Mouse (Mus musculus) ovary, adult 18-20 months (tissue): Measurements from ENCODE around the gene Edc3.
A peak's percentile ranks its signal among the peaks of the same experiment; 100 is the strongest.
"Not testable (repeated sequence)": the region's sequence is repeated elsewhere in the genome, so short reads cannot be mapped to it uniquely, and the experiment has no call there.

Source experiments
- DNase-seq: peaks from one replicate; pipeline ENCODE4 v3.0.0; 2022; ENCODE audit warnings: low spot score, mixed read lengths

Gene Edc3

DNA sequence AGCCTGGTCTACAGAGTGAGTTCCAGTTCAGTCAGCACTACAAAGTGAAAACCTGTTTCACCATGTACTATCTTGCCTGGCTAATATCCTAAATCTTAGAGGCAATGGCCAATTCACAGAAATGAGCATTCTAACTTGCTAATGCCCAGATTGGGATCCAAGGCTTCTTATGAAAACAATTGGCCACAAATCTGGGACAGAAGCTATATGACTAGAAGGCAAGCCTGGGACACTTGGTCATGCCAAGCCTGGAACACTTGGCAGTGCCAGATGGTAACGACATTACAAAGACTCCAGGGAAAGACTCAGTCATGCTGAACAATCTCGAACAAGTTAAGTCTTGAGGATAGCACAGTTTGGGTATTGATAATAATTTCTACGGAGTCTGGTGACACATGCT, 1.8 kb upstream of the Edc3 start:
- no peak for DNase-seq

DNA sequence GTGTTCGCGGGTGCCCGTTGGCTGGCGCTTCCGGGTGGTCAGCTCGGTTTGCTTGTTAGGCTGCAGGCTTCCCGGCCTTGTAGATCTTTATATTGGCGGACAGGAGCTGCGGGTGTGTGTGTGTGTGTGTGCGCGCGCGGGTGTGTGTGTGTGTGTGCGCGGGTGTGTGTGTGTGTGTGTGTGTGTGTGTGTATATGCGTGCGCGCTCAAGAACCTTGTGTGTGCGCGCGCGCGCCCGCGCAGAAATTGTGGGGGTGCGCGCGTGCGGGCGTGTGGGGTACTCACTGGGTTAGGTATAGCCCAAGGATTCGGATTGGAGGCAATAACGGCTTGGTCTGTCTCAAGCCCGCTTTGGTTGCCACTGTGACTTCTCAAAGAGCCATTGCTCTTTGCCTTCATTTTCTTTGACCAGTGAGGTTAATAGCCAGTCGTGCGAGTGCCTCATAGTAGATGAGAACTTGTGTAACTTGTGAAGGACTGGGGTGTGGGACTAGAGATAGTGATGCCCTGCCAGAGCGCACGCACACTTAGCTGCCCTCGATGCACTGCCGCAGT, 457 bp downstream of the Edc3 start:
- no peak for DNase-seq

DNA sequence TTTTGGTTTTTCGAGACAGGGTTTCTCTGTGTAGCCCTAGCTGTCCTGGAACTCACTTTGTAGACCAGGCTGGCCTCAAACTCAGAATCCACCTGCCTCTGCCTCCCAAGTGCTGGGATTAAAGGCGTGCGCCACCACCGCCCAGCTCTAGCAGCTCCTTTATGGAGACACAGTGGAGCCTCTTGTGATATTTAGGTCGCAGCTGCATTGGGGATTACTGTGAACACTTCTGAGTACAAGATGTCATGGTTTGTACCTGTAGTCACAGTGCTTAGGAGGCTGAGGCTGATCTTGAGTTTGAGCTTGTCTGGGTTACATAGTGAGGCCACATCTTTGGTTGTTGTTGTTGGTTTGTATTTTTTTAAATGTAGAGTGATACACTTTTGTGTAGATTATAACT, 1.9 kb downstream of the Edc3 start:
- not testable (repeated sequence) for DNase-seq

DNA sequence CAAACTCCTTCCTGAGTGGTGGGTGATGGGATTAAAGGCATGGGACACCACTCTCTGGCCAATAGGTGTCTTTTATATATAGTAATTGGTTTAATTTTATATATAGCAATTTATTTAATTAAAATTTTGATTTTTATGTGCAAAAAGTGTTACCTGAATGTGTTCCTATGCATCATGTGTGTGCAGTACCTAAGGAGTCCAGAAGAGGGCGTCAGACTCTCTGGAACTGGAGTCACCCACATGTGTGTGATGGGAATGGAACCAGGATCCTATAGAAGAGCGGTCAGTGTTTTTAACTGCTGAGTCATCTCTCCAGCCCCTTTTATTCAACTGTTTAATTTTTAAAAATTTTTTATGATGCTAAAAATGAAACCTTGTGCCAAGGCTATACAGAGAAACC, 3.9 kb downstream of the Edc3 start:
- DNase-seq, result no peak

DNA sequence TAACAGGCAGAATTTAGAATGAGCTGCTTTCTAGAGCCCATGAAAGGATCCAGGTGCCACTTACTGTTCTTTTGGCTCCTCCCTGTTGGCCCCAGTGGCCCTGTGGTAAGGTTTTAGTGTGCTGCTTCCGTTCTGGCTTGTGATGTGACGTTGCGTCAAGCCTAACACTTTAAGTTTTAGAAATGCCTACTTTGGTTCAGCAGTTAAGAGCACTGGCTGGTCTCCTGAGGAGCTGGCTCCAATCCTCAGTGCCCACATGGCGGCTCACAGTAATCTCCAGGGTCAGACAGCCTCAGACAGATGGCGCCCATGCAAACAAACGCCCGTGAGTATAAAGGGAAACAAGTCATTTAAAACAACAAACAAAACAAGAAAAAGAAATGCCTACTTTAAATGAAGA, 10.1 kb downstream of the Edc3 start:
- no peak for DNase-seq

DNA sequence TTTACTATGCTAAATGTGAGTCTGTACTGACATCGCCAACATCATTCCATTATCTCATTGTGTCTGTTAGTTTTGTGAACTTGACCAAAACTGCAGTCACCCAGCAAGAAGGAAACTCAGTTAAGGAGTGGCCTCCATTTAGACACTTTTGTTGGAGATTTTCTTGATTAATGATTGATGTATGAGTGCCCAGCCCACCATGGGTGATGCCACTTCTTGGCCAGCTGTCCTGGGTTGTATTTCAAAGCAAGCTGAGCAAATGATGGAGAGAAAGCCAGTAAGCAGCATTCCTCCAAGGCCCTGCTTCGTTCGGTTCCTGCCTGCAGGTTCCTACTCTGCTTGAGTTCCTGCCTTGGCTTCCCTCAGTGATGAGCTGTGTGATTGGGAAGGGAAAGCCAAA, 12.4 kb downstream of the Edc3 start:
- no peak for DNase-seq

DNA sequence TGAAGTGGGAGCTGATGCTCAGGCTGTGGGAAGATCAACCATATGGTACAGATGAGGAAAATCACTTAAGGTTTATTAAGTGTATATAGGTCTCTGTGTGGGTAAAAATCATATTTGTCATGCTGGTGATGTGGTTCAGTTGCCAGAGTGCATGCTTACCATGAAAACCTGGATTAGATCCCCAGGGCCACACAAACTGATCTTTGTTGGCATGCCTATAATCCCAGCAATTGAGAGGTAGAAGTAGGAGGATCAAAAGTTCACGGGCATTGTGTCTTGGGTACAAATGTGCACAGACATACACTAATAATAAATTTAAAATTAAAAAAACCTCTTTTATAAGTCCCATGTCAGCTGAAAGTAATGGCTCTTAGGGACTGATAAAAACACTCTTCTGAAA, 14.0 kb downstream of the Edc3 start:
- DNase-seq, result no peak

DNA sequence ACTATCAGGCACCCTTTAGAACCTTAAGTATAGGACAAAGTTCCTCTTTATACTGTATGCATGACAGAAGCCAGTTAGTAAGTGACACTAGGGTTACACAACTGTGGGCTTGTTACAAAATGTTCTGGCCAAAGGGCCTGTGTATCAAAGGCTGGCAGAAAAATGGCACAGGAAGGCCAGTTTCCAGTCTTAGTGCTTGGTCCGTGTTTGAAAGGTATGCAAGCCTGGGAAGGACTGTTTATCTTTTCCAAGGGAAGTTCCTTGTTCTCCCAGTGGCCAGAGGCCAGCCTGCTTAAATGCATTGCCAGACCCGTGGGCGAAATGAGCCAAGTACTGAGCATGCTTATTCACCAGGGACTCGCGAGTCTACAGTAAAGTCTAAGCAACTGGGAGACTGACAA, 15.0 kb downstream of the Edc3 start:
- DNase-seq, result peak; percentile 43

DNA sequence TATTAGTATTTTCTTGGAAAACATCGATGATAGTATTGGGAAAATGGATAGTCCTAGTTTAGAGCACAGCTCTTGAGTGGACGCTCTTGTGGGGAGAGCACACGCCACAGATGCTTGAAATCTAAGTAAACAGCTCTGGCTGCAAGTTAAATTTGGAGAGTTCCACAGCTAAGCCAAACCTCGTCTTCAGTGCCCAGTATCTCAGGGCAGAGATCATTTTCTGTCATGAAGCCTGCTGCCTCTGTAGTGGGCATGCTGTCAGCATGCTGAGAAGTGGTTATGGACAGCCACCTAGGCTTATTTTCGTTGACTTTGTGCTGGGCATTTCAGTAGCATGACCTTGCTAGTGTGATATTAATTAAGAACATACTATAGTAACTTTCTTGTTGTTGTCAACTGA, 15.5 kb downstream of the Edc3 start:
- DNase-seq, result no peak

DNA sequence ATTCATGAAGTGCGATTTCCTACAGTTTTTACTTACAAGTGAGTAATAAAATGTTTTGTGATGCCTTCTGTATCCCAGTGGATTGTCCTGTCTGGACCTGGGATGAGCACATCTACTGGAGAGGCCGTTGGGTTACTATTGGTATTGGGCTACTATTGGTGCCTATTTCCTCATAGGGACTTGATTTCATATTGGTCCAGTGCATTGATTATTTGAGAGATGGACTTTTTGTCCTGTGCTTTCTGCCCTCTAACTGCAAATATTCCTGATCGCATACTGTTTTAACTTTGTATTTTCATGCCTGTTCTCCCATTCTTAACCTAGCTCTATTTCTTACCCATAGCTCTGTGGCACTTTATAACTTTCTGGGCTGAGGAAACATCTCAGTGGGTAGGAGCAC, 16.4 kb downstream of the Edc3 start:
- no peak for DNase-seq

DNA sequence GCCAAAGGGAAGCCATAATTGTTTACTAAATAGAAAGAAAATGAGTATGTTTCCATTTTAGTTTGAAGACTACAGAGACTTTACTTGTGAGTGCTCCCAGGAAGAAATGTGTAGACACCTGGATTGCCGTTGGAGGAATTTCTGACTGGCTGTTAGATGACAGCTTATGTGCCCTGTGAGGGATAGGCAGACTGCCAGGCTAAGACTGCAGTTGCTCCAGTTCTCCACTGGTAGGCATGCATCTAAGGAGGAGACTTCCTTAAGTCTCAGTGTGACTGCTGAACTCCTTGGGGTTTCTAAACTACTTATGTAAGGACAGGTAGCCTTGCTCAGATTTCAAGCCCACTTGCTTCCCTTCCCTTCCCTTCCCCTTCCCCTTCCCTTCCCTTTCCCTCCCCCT, 20.0 kb downstream of the Edc3 start:
- no peak for DNase-seq

DNA sequence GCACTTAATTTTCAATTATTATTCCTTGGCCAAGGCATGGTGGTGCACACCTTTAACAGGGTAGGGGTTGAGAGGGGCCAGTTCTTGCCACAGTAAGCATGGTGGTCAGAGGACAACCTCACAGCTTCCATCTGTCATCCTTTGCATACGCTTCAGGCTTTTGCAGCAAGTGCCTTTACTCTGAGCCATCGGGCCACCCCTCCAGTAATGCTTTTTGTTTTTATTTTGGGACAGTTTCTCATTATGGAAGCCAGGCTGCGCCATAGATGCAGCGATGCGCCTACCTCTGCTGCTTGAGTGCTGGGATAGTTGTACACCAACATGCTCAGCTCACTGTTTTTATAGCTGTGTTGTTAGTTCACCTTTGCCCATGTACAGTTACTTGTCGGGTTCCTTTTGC, 25.3 kb downstream of the Edc3 start:
- no peak for DNase-seq

DNA sequence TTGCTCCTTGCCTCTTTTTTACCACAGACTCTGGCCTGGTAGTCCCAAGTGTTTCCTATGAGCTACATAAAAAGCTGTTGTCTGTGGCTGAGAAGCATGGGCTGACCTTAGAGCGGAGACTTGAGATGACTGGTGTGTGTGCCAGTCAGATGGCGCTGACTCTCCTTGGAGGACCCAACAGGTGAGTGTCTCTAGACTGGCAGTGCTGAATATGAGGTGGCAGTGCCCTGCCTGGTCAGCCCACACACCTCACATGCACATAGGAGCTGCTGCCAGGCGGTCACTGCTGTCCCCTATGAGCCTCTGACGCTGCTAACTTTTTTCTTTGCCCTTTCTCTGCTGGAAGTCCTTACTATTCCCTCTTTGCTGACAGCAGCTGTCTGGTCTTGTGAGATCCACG, 31.5 kb downstream of the Edc3 start:
- DNase-seq, result no peak

DNA sequence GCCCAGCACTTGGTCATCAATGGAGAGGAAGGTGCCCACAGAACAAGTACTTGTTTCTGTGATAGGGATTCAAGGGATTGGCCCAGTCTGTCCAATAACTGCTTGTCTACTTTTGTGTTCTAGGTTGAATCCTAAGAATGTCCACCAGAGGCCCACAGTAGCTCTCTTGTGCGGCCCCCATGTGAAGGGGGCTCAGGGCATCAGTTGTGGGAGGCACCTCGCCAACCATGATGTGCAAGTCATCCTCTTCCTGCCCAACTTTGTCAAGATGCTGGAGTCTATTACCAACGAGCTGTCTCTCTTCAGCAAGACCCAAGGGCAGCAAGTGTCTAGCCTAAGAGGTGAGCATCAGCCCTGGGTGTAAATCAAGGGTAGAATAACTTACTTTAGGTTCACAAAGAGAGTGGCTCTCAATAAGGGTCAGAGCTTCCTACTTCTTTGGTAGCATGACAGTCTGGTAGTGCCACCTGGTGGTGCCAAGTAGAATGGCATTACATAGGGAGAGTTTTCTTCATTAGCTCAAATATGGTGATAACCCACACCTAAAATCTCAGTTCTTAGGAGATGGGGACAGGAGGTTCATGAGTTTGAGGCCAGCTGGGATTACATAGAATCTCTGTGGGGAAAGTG, 36.2 kb downstream of the Edc3 start:
- no peak for DNase-seq

DNA sequence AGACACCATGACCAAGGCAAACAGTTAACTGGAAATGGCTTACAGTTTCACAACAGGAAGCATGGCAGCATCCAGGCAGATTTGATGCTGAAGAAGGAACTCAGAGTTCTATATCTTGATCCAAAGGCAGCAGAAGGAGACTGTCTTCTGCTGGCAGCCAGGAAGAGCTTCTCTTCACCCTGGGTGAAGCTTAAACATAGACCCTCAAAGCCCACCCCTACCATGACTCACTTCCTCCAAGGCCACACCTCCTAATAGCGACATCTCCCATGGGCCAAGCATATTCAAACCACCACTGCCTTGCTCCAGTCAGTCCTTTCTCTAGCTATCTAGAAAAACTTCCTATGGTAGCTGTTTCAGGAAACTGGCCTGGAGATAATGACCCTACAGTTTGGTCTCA, 38.7 kb downstream of the Edc3 start:
- DNase-seq, result no peak

DNA sequence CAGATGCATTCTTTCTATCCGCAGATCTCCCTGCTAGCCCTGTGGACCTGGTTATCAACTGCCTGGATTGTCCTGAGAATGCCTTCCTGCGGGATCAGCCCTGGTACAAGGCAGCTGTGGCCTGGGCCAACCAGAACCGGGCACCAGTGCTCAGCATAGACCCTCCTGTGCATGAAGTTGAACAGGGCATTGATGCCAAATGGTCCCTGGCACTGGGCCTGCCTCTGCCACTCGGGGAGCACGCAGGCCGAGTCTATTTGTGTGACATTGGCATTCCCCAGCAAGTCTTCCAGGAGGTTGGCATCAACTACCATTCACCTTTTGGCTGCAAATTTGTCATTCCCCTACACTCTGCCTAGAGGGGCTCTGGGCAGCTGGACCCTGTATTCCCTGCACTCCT, 39.8 kb downstream of the Edc3 start:
- no peak for DNase-seq

DNA sequence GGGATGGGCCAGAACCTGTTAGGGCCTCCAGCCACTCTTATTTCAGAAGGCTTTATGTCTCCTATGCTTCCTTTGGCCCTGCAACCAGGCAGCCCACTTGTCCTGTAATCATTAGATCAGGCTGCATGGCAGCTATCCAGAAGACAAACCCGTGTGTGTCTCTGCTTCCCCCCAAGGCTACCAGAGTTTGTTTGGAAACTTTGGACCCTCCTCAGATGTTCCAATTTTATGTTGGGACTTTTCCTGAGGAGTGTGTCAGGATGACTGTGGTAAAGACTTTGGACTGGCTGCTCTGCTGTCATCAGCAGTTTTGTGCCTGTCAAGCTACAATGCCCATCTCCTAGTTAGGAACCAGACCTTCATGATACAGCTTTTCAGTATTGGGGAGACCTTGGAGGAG, 40.5 kb downstream of the Edc3 start:
- no peak for DNase-seq

DNA sequence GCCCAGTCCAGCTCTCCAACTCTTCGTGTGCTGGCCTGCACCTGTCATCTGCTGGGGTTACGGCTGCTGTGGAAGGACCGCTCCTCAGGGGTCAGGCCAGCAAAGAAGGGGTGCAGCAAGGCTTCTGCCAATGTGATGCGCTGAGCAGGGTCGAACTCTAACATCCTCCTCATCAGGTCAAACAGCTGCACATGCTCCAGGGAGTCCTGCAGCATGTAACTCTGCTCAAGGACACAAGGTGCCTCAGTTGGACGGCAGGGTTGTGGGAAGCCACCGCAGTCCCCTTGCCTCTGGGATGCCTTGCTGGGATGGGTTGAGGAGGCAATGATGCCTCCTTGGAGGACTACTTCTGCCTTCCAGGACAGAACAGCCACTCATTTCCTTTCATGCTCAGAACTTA, 42.6 kb downstream of the Edc3 start:
- no peak for DNase-seq

DNA sequence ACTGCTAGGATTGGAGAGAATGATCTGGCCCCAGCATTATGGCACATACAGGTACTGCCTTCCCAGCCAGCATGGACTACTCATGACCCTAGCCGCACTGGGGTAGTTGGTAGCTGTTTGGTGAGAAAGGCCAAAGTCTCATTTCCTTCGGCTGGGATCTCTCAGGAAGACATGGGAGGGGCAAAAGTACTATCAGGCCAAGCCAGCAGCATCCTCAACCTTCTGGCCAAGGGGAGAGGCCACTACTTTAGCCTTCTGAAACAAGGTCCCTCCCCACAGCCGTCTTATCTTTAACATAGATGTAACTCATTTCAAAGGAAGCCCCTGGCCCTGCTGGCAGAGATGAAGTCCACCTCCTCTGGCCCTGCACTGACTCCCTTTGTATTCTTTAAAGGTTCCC, 49.2 kb downstream of the Edc3 start:
- no peak for DNase-seq

DNA sequence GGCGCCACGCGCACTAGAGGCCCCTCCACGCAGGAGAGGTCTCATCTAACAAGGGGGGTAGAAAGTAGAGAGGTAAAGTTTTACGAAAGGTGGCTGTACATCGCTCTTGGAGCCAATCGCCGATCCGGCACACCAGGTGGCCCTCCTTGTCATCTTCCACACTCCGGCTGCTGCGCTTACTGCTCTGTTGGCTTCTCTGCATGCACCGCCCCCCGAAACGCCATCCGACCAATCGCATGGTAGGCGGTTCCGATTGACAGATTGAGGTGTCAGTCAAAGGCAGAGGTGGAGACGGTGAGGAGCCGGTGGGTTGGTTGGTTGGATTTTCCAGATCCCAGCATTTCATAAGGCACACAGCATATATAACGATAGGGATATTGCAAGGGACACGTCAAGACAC, 50.2 kb downstream of the Edc3 start:
- DNase-seq, result no peak

DNA sequence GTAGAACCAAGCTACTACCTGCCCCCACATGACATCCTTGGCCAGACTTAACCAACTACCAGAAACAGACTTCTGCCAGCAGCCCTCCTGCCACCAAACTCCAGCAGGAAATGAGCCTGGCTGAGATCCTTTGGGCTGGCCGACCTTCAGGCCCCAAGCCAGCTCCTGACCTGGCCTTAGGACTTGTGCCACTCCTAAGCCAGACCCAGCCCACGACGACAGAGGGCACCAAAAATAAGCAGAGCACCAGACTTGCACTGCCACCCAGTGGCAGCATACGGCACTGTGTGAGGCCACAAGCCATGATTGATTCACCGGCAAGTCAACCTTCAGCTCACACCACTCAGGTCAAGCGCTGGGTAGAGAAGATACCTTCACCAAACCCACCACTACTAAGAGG, 50.9 kb downstream of the Edc3 start:
- peak; percentile 45 for DNase-seq

DNA sequence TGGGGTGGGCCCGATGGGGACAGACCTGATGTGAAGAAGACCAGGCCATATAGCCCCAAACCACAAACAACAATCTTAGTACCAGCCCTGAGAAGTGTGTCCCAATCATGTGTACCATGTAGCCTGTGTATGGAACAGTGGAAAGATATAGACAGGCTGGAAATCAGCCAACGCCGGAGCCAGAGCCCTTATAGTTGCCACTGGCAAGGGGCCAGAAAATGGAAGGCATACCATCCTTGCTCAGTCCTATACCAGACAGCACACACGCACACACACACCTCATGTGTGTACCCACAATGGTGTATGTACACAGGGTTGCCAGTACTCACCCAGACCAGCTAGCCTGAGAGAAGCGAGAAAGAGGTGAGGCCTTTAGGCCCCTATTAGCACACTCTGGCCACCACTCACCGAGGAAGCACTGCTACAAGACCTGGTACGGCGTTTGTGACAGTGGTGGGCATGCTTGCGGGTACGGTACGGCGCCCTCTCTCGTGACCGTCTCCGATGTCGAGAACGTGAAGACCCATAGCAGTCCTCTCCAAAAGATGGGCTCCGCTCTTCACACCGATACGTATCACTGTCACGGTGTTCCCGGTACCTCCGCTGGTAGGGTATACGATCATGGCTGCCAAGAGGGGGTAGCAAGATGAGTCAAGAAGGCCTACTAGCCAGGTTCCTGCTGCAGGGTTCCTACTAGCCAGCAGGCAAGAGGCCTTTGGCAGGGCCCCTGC, 52.2 kb downstream of the Edc3 start:
- DNase-seq, result no peak

DNA sequence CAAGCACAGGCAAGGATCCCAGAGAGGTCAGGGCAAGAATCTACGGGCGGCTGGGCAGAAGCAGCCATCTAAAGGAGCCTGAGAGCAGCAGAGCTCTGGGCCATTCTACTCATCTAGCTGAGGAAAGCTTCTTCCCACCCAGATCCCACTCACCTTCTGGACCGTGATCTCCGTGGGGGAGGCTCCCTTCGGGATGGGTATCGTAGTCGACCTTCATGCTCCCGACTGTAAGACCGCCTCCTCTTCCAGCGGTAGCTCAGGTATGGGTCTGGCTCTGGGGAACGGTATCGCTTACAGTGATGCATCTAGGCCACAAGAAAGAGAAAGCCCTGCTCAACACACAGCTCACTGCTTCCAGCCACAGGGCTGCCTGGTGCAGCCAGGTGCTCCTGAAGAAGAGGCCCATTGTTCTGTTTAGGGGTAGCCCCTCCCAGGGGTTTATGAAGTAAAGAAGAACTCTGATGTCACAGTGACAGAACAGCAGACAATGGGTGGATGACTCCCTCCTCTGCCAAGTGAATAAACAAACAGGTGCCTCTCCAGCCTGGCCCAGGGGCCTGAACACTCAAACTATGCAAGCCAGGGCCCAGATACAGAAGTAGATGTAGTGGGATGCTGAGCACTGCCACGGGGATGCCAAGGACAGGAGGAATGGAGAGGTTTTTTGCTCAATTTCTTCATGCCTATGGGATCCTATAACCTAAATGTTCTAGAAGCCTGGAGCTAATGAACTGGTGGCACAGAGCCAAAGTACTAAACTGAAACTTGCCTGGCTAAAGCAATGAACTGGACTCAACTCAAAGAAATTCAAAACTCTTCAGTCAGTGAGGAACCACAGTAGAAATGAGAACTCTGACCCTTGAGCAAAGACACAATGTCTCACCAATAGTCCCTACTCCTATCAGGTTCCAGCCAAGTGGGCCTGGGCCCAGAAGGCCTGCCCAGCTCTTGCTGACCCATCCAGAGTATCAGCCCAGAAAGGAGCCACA, 53.5 kb downstream of the Edc3 start:
- no peak for DNase-seq
